Mouse (Mus musculus) forelimb bud, embryonic 11.5 days (tissue): ENCODE results near the gene 1190005I06Rik.

Experiments
- DNase-seq: peaks from one replicate; pipeline ENCODE4 v3.0.0-alpha.2; 2012; ENCODE audit warnings: low read depth, low spot score

Gene 1190005I06Rik

GRCm38 (mm10) chr8:120577821-120578220, 69.6 kb downstream of the 1190005I06Rik start:
- DNase-seq: no peak

- no peak for DNase-seq
These were observed 71.6 kb downstream of the 1190005I06Rik start for GRCm38 (mm10) chr8:120575801-120576200.

- no peak for DNase-seq
These were observed 72.5 kb downstream of the 1190005I06Rik start for GRCm38 (mm10) chr8:120574941-120575340.

- DNase-seq: no peak
These were observed 73.6 kb downstream of the 1190005I06Rik start for GRCm38 (mm10) chr8:120573866-120574265.

GRCm38 (mm10) chr8:120572534-120572933, 74.9 kb downstream of the 1190005I06Rik start:
- no peak for DNase-seq

GRCm38 (mm10) chr8:120571561-120571960, 75.9 kb downstream of the 1190005I06Rik start:
- no peak for DNase-seq

- peak; percentile 70 for DNase-seq
These were observed 77.3 kb downstream of the 1190005I06Rik start for GRCm38 (mm10) chr8:120569939-120570715.

- no peak for DNase-seq
These were observed 78.3 kb downstream of the 1190005I06Rik start for GRCm38 (mm10) chr8:120569123-120569522.

GRCm38 (mm10) chr8:120568164-120568798, 79.2 kb downstream of the 1190005I06Rik start:
- no peak for DNase-seq

GRCm38 (mm10) chr8:120567731-120568130, 79.7 kb downstream of the 1190005I06Rik start:
- DNase-seq: no peak

GRCm38 (mm10) chr8:120566681-120567080, 80.8 kb downstream of the 1190005I06Rik start:
- DNase-seq: no peak

GRCm38 (mm10) chr8:120565151-120565711, 82.2 kb downstream of the 1190005I06Rik start:
- DNase-seq: peak; percentile 52

GRCm38 (mm10) chr8:120563851-120564837, 83.3 kb downstream of the 1190005I06Rik start:
- DNase-seq: no peak

GRCm38 (mm10) chr8:120563348-120563724, 84.1 kb downstream of the 1190005I06Rik start:
- DNase-seq: peak; percentile 61

GRCm38 (mm10) chr8:120562680-120563347, 84.6 kb downstream of the 1190005I06Rik start:
- no peak for DNase-seq

GRCm38 (mm10) chr8:120561539-120562435, 85.6 kb downstream of the 1190005I06Rik start:
- DNase-seq: no peak

- DNase-seq: no peak
These were observed 86.9 kb downstream of the 1190005I06Rik start for GRCm38 (mm10) chr8:120560535-120560934.

GRCm38 (mm10) chr8:120559654-120560053, 87.8 kb downstream of the 1190005I06Rik start:
- DNase-seq: no peak
